Mouse (Mus musculus) bone marrow macrophage, adult 2 months (primary cell): ENCODE results near the gene Sec16b.

ENCODE experiments used
- CTCF ChIP-seq: IDR thresholded peaks from 2 replicates; pipeline ENCODE4 v1.5.1; 2012; ENCODE audit warnings: low read depth, mild to moderate bottlenecking, low read length, moderate library complexity
- POLR2A ChIP-seq: IDR thresholded peaks from 2 replicates; pipeline ENCODE4 v1.6.1; 2012; ENCODE audit warnings: mild to moderate bottlenecking, low read depth, low read length, borderline replicate concordance

- TF ChIP-seq POLR2A (no peak), CTCF (no peak)
Measured at GRCm38 (mm10) chr1:157554686-157555530, 48.4 kb downstream of the Sec16b start.
